Comparison of ENCODE assay signal across 20 mouse cellular contexts in genomic region chr10:118736093-118736492, GRCm38 (mm10).
"Had no signal": no experiment of that assay in that cellular context is flagged by ENCODE, and none has a peak within 500 bp of the region (broad histone marks: within the 10 kb centered on the region; RNA-seq: fewer than 3 reads in every experiment).

No protein-coding gene starts in this region.

- H3K4me1 ChIP-seq: liver, embryonic 13.5 days; liver, embryonic 15.5 days; midbrain, embryonic 13.5 days; midbrain, embryonic 15.5 days; neural tube, embryonic 13.5 days; neural tube, embryonic 15.5 days had no signal

- H3K9ac ChIP-seq: liver, embryonic 13.5 days; liver, embryonic 15.5 days; lung, embryonic 14.5 days; midbrain, embryonic 13.5 days; midbrain, embryonic 15.5 days; neural tube, embryonic 13.5 days; neural tube, embryonic 15.5 days had no signal

- H3K36me3 ChIP-seq: liver, embryonic 13.5 days; liver, embryonic 15.5 days; midbrain, embryonic 13.5 days; midbrain, embryonic 15.5 days; neural tube, embryonic 13.5 days; neural tube, embryonic 15.5 days had no signal

- H3K27me3 ChIP-seq: liver, embryonic 13.5 days; liver, embryonic 15.5 days; midbrain, embryonic 13.5 days; midbrain, embryonic 15.5 days; neural tube, embryonic 13.5 days; neural tube, embryonic 15.5 days had no signal

- H3K9me3 ChIP-seq: liver, embryonic 13.5 days; liver, embryonic 15.5 days; midbrain, embryonic 13.5 days; midbrain, embryonic 15.5 days; neural tube, embryonic 13.5 days; neural tube, embryonic 15.5 days had no signal

- H3K4me2 ChIP-seq: liver, embryonic 13.5 days; liver, embryonic 15.5 days; lung, embryonic 14.5 days; midbrain, embryonic 11.5 days; midbrain, embryonic 13.5 days; midbrain, embryonic 15.5 days; neural tube, embryonic 13.5 days; neural tube, embryonic 15.5 days had no signal

- H3K4me3 ChIP-seq: liver, embryonic 13.5 days; liver, embryonic 15.5 days; midbrain, embryonic 13.5 days; midbrain, embryonic 15.5 days; myocyte; neural tube, embryonic 13.5 days; neural tube, embryonic 15.5 days had no signal

- ATAC-seq: midbrain, embryonic 13.5 days; midbrain, embryonic 15.5 days had no signal

- DNase-seq: liver, embryonic 13.5 days; lung, adult 18-20 months; lung, embryonic 14.5 days; lung, postnatal 10 days; lung, postnatal 4 days; retina, postnatal 1 day; right cerebral cortex, adult 18-20 months; right cerebral cortex, postnatal 25 days; right cerebral cortex, postnatal 4 days; spleen, adult 18-20 months; thymus, adult 18-20 months; thymus, postnatal 25 days; thymus, postnatal 4 days had no signal

- H3K27ac ChIP-seq: liver, embryonic 13.5 days; liver, embryonic 15.5 days; midbrain, embryonic 13.5 days; midbrain, embryonic 15.5 days; neural tube, embryonic 13.5 days; neural tube, embryonic 15.5 days had no signal
